Mouse (Mus musculus): ENCODE data around the gene Thegl.
"Not testable (repeated sequence)": the region's sequence is repeated elsewhere in the genome, so short reads cannot be mapped to it uniquely, and the experiment has no call there.

The Thegl gene

GRCm38 (mm10) chr5:77015544-77016482 is at the start of gene Thegl:
Gene Thegl, plus strand, starts transcription at chr5:77016023.
- peak; percentile 62 for DNase-seq (ENCODE audit: low read depth, low spot score)

GRCm38 (mm10) chr5:76969250-76969649 is 46.6 kb upstream of the Thegl start:
- no peak for DNase-seq (ENCODE audit: low read depth, low spot score)

- DNase-seq (ENCODE audit: low read depth, low spot score) = not testable (repeated sequence)
Observed at GRCm38 (mm10) chr5:76971115-76971514, 44.7 kb upstream of the Thegl start.

GRCm38 (mm10) chr5:76973488-76973887 is 42.3 kb upstream of the Thegl start:
- DNase-seq (ENCODE audit: low read depth, low spot score) = no peak

GRCm38 (mm10) chr5:76974207-76974553 is 41.6 kb upstream of the Thegl start:
- DNase-seq (ENCODE audit: low read depth, low spot score) = no peak

GRCm38 (mm10) chr5:76974554-76975285 is 41.1 kb upstream of the Thegl start, which contains the start of gene Srp72:
Gene Srp72, plus strand, starts transcription at chr5:76974683.
- peak; percentile 81 for DNase-seq (ENCODE audit: low read depth, low spot score)

GRCm38 (mm10) chr5:76975736-76976135 is 40.1 kb upstream of the Thegl start:
- no peak for DNase-seq (ENCODE audit: low read depth, low spot score)

GRCm38 (mm10) chr5:76984015-76984414 is 31.8 kb upstream of the Thegl start:
- no peak for DNase-seq (ENCODE audit: low read depth, low spot score)

- DNase-seq (ENCODE audit: low read depth, low spot score) = no peak
Observed at GRCm38 (mm10) chr5:76990789-76991188, 25.0 kb upstream of the Thegl start.

GRCm38 (mm10) chr5:76993174-76993814 is 22.5 kb upstream of the Thegl start:
- DNase-seq (ENCODE audit: low read depth, low spot score) = no peak

GRCm38 (mm10) chr5:76998416-76998815 is 17.4 kb upstream of the Thegl start:
- peak; percentile 40 for DNase-seq (ENCODE audit: low read depth, low spot score)

GRCm38 (mm10) chr5:77001192-77001591 is 14.6 kb upstream of the Thegl start:
- DNase-seq (ENCODE audit: low read depth, low spot score) = no peak

- DNase-seq (ENCODE audit: low read depth, low spot score) = no peak
Observed at GRCm38 (mm10) chr5:77004051-77004821, 11.6 kb upstream of the Thegl start, which contains the start of gene Arl9. Gene Arl9, plus strand, starts transcription at chr5:77004055.

- DNase-seq (ENCODE audit: low read depth, low spot score) = no peak
Observed at GRCm38 (mm10) chr5:77010352-77010751, 5.5 kb upstream of the Thegl start.

GRCm38 (mm10) chr5:77011082-77011481 is 4.7 kb upstream of the Thegl start:
- DNase-seq (ENCODE audit: low read depth, low spot score) = no peak

GRCm38 (mm10) chr5:77013171-77013570 is 2.7 kb upstream of the Thegl start:
- no peak for DNase-seq (ENCODE audit: low read depth, low spot score)

- DNase-seq (ENCODE audit: low read depth, low spot score) = no peak
Observed at GRCm38 (mm10) chr5:77028034-77028433, 12.2 kb downstream of the Thegl start.

- DNase-seq (ENCODE audit: low read depth, low spot score) = no peak
Observed at GRCm38 (mm10) chr5:77029735-77030134, 13.9 kb downstream of the Thegl start.

- not testable (repeated sequence) for DNase-seq (ENCODE audit: low read depth, low spot score)
Observed at GRCm38 (mm10) chr5:77035101-77035500, 19.3 kb downstream of the Thegl start.

GRCm38 (mm10) chr5:77038451-77038850 is 22.6 kb downstream of the Thegl start:
- DNase-seq (ENCODE audit: low read depth, low spot score) = no peak

GRCm38 (mm10) chr5:77039391-77039790 is 23.6 kb downstream of the Thegl start:
- no peak for DNase-seq (ENCODE audit: low read depth, low spot score)

Data from retina, postnatal 7 days (tissue).